In the genomic region with DNA sequence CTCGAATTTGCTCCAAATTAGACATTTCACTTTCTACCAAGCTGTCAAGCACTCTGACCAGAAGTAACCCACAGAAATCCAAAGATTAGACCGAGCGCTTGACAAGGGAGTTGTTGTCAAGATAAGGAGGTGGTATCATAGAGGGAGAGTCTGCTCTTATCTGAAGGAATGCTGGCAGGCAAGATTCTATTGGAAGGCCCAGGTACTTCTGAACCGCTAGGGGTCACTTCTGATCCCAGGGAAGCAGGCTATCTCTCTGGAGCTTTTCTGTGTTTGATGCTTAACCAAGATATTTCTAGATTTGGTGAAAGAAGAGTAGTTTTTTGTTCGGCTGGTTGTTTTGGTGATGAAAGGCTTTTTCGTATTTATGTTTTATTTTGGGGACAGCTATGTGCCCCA, we compare ENCODE assay signal across 17 mouse cellular contexts. TPM values are rescaled to one million over a fixed set of nuclear protein-coding genes. Genes with fewer than 3 reads are reported as not detected.
A peak's percentile ranks its signal among the peaks of the same experiment; 100 is the strongest.
DNase-seq lines count a peak whose midpoint lies in the region; ATAC-seq and TF ChIP-seq lines count a peak whose summit lies in the region.
"Had no signal": no experiment of that assay in that cellular context is flagged by ENCODE, and none has a peak within 500 bp of the region (broad histone marks: within the 10 kb centered on the region; RNA-seq: fewer than 3 reads in every experiment).

No protein-coding gene starts in this region.

- in situ Hi-C loops in Patski (cut with MboI; ENCODE audit: low pct_unique_long_range_greater_than_20kb): loop anchor here (5.0 kb wide), 2 partner anchors 42 to 87 kb away; no protein-coding TSS in a partner anchor

- CTCF ChIA-PET in Patski (lab: Charles Lee): interaction anchor here (1.4 to 3.9 kb wide), 3 partner anchors 10 to 15 kb away, joined by 6 to 22 read pairs (median 21); no protein-coding TSS in a partner anchor

- H3K27me3 ChIP-seq in heart, embryonic 11.5 days (ENCODE audit: control insufficient read depth, insufficient read depth, low read length): no peaks in the 10 kb centered on the region
- no peaks in the 10 kb centered on the region for H3K27me3 ChIP-seq in liver, adult 2 months (ENCODE audit: control insufficient read depth, insufficient read depth, low read length)
- H3K27me3 ChIP-seq in Patski (no peaks in the 10 kb centered on the region), myocyte (ENCODE audit: control insufficient read depth, insufficient read depth, insufficient read length) (no peaks in the 10 kb centered on the region)
- H3K27me3 ChIP-seq: embryonic facial prominence, embryonic 15.5 days; forebrain, embryonic 12.5 days; limb, embryonic 12.5 days; lung, embryonic 15.5 days; midbrain, embryonic 12.5 days had no signal

- peak overlapping the region; percentile 65; the same call in 1 of the 2 replicates for H3K4me2 ChIP-seq in heart, embryonic 11.5 days
- peak overlapping the region; percentile 98 for H3K4me2 ChIP-seq in myocyte (ENCODE audit: low read depth)
- H3K4me2 ChIP-seq: embryonic facial prominence, embryonic 15.5 days; forebrain, embryonic 12.5 days; midbrain, embryonic 12.5 days had no signal

- no peak for ATAC-seq in heart, embryonic 11.5 days (replicated peaks; ENCODE audit: insufficient number of reproducible peaks, low FRiP score, low TSS enrichment)
- no peak for ATAC-seq in Patski
- ATAC-seq: hindbrain, embryonic 16.5 days had no signal

- no peak overlapping the region for H3ac ChIP-seq in myocyte (ENCODE audit: control insufficient read depth, insufficient read length)

- no peak overlapping the region for H3K4me3 ChIP-seq in heart, embryonic 11.5 days (ENCODE audit: low read depth, low read length)
- H3K4me3 ChIP-seq in liver, adult 2 months (ENCODE audit: insufficient read depth, low read depth, low read length): no peak overlapping the region
- H3K4me3 ChIP-seq in myocyte: peak overlapping the region; percentile 32
- no peak overlapping the region for H3K4me3 ChIP-seq in gastrocnemius, adult 2 months
- H3K4me3 ChIP-seq: embryonic facial prominence, embryonic 15.5 days; forebrain, embryonic 12.5 days; left cerebral cortex, adult 2 months; limb, embryonic 12.5 days; lung, embryonic 15.5 days; midbrain, embryonic 12.5 days had no signal

- TF ChIP-seq CTCF in liver, adult 2 months (IDR thresholded peaks at IDR 0.05; ENCODE audit: low read depth, low read length): no peak
- TF ChIP-seq CTCF in Patski (IDR thresholded peaks at IDR 0.05): peak; percentile 50
- no peak for TF ChIP-seq CTCF in gastrocnemius, adult 2 months (IDR thresholded peaks at IDR 0.05)

- H3K9me3 ChIP-seq in heart, embryonic 11.5 days (replicated peaks; ENCODE audit: control insufficient read depth, low read length): no peaks in the 10 kb centered on the region
- H3K9me3 ChIP-seq: embryonic facial prominence, embryonic 15.5 days; forebrain, embryonic 12.5 days; G1E; limb, embryonic 12.5 days; lung, embryonic 15.5 days; midbrain, embryonic 12.5 days had no signal

- DNase-seq in heart, adult 8-10 months (ENCODE audit: low spot score): no peak
- DNase-seq in liver, adult 2 months (ENCODE audit: extremely low read depth, low read depth, low spot score): no peak
- DNase-seq in liver: no peak
- no peak for DNase-seq in Patski (ENCODE audit: low read depth, low spot score)
- no peak for DNase-seq in gastrocnemius, adult 2 months
- DNase-seq: cerebellum, adult 9-11 months had no signal

- POLR2A ChIA-PET in Patski (lab: Charles Lee): no interaction called here

- 0 out of 2 replicates have a peak overlapping the region, but pooled peaks have one; percentile 46 for H3K27ac ChIP-seq in heart, embryonic 11.5 days (ENCODE audit: low read depth, low read length)
- peak overlapping the region; percentile 66 for H3K27ac ChIP-seq in liver, adult 2 months (replicated peaks; ENCODE audit: insufficient read depth, low read depth, low read length)
- H3K27ac ChIP-seq in gastrocnemius, adult 2 months: no peak overlapping the region; the same call in 1 of the 2 replicates
- H3K27ac ChIP-seq: embryonic facial prominence, embryonic 15.5 days; forebrain, embryonic 12.5 days; left cerebral cortex, adult 2 months; midbrain, embryonic 12.5 days had no signal

- 21% methylated on average over 6 of the region's 6 CpGs for WGBS in heart, embryonic 11.5 days (ENCODE audit: insufficient replicate concordance)
- 68% methylated on average over 6 of the region's 6 CpGs for WGBS in liver, adult 2 months

- H3K36me3 ChIP-seq in heart, embryonic 11.5 days (ENCODE audit: control insufficient read depth, insufficient read depth, low read length): no peaks in the 10 kb centered on the region
- H3K36me3 ChIP-seq in liver, adult 2 months (ENCODE audit: control insufficient read depth, insufficient read depth, low read length): no peaks in the 10 kb centered on the region
- H3K36me3 ChIP-seq in myocyte (ENCODE audit: control insufficient read depth, insufficient read depth): peaks cover 26% of the 10 kb centered on the region
- H3K36me3 ChIP-seq: embryonic facial prominence, embryonic 15.5 days; forebrain, embryonic 12.5 days; G1E; limb, embryonic 12.5 days; lung, embryonic 15.5 days; midbrain, embryonic 12.5 days had no signal

- TF ChIP-seq POLR2A in liver, adult 2 months (IDR thresholded peaks at IDR 0.05; ENCODE audit: extremely low read depth, insufficient read depth, low read length): no peak
- TF ChIP-seq POLR2A in myocyte (IDR thresholded peaks at IDR 0.05; ENCODE audit: insufficient read length, low read depth): no peak

- peaks cover 25% of the 10 kb centered on the region for H3K4me1 ChIP-seq in heart, embryonic 11.5 days (ENCODE audit: control insufficient read depth, insufficient read depth, low read length)
- H3K4me1 ChIP-seq in liver, adult 2 months (ENCODE audit: control insufficient read depth, insufficient read depth, low read length): no peaks in the 10 kb centered on the region

- no peak overlapping the region for H3K9ac ChIP-seq in heart, embryonic 11.5 days (ENCODE audit: low read depth, low read length)
- no peak overlapping the region for H3K9ac ChIP-seq in liver, adult 2 months (ENCODE audit: low read depth, low read length)
- H3K9ac ChIP-seq: embryonic facial prominence, embryonic 15.5 days; forebrain, embryonic 12.5 days; limb, embryonic 12.5 days; lung, embryonic 15.5 days; midbrain, embryonic 12.5 days had no signal

- intact Hi-C loops in gastrocnemius, adult 2 months (cut with DNase I): no loop called here

- H3K79me2 ChIP-seq in liver, adult 2 months (ENCODE audit: control insufficient read depth, insufficient read depth, low read length): no peaks in the 10 kb centered on the region
- no peaks in the 10 kb centered on the region for H3K79me2 ChIP-seq in myocyte (ENCODE audit: control insufficient read depth, insufficient read depth)

TF ChIP-seq in myocyte, 11 proteins besides CTCF, POLR2A, EP300 and RAD21:
- TF ChIP-seq MYOG (IDR thresholded peaks at IDR 0.05; ENCODE audit: control insufficient read depth in 1 of 3, insufficient read depth in 1 of 3, insufficient read length in 2 of 3, low read depth in 2 of 3) (no peak), CEBPB (IDR thresholded peaks at IDR 0.05; ENCODE audit: insufficient read depth, poor library complexity, severe bottlenecking) (no peak), MYOD1 (IDR thresholded peaks at IDR 0.05; ENCODE audit: control insufficient read depth in 1 of 3, insufficient read length in 2 of 3, low read depth in 2 of 3) (no peak), USF1 (IDR thresholded peaks at IDR 0.05; ENCODE audit: low read depth) (no peak), REST (IDR thresholded peaks at IDR 0.05; ENCODE audit: insufficient read depth, insufficient read length) (no peak), POLR2AphosphoS2 (IDR thresholded peaks at IDR 0.05; ENCODE audit: insufficient read length, low read depth) (no peak), TCF12 (IDR thresholded peaks at IDR 0.05; ENCODE audit: insufficient read depth, poor library complexity, severe bottlenecking) (no peak), MAX (IDR thresholded peaks at IDR 0.05; ENCODE audit: low read depth) (no peak), SRF (IDR thresholded peaks at IDR 0.05; ENCODE audit: control insufficient read depth, insufficient read length, low read depth) (no peak), TCF3 (IDR thresholded peaks at IDR 0.05; ENCODE audit: insufficient read length, low read depth) (no peak), E2F4 (IDR thresholded peaks at IDR 0.05; ENCODE audit: insufficient read depth) (no peak)

RNA-seq across cellular contexts. Expression of gene Akr1b8, which starts 1.4 kb away (rescaled TPM):
- 19.6 and 22.2 TPM in 2 replicates for polyA plus RNA-seq in heart, embryonic 11.5 days (2014; fragmentation: Nextera tagmentation; extraction: Ambion mirVana)
- total RNA-seq in heart, adult 8-10 months (2022): 1 to 10 TPM; 3.7 to 4.6 (median 3.9) TPM
- total RNA-seq in liver, adult 2 months (2014; rRNA removed): 2.9 and 4.4 TPM in 2 replicates
- polyA plus RNA-seq in liver, adult 2 months (2012; rRNA removed): 0.73 and 1.5 TPM in 2 replicates
- polyA plus RNA-seq in Patski (2021): 125 TPM
- 167 TPM for polyA plus RNA-seq in myocyte (2012; fragmentation: generic; extraction: Trizol)
- 1 to 10 TPM; 1.7 to 1.9 TPM for total RNA-seq in gastrocnemius, adult 2 months (2021)
- total RNA-seq: granulocyte monocyte progenitor cell, adult 5-6 weeks had no signal

RNA-seq across cellular contexts. Expression of gene Akr1b10, which starts 28.7 kb away (rescaled TPM):
- 63.1 and 67.6 TPM in 2 replicates for polyA plus RNA-seq in heart, embryonic 11.5 days (2014; fragmentation: Nextera tagmentation; extraction: Ambion mirVana)
- 10 to 100 TPM; 69.6 to 81.5 (median 73.7) TPM for total RNA-seq in heart, adult 8-10 months (2022)
- 3.8 and 4.4 TPM in 2 replicates for total RNA-seq in liver, adult 2 months (2014; rRNA removed)
- 1.4 and 1.7 TPM in 2 replicates for polyA plus RNA-seq in liver, adult 2 months (2012; rRNA removed)
- polyA plus RNA-seq in Patski (2021): 83.1 TPM
- polyA plus RNA-seq in myocyte (2012; fragmentation: generic; extraction: Trizol): 38.2 TPM
- 10 to 100 TPM; 48.5 to 62.6 TPM for total RNA-seq in gastrocnemius, adult 2 months (2021)

RNA-seq across cellular contexts. Expression of gene Akr1b3, which starts 38.1 kb away (rescaled TPM):
- 205 TPM in 2 replicates for polyA plus RNA-seq in heart, embryonic 11.5 days (2014; fragmentation: Nextera tagmentation; extraction: Ambion mirVana)
- total RNA-seq in heart, adult 8-10 months (2022): 100 to 1,000 TPM; 272 to 373 (median 320) TPM
- 17.5 and 18.3 TPM in 2 replicates for total RNA-seq in liver, adult 2 months (2014; rRNA removed)
- polyA plus RNA-seq in liver, adult 2 months (2012; rRNA removed): 11.6 and 14.0 TPM in 2 replicates
- polyA plus RNA-seq in Patski (2021) (287 TPM), myocyte (2012; fragmentation: generic; extraction: Trizol) (493 TPM)
- 100 to 1,000 TPM; 140 to 194 TPM for total RNA-seq in gastrocnemius, adult 2 months (2021)

RNA-seq across cellular contexts. Expression of gene Akr1b7, which starts 56.8 kb away (rescaled TPM):
- polyA plus RNA-seq in heart, embryonic 11.5 days (2014; fragmentation: Nextera tagmentation; extraction: Ambion mirVana): 0.44 TPM in 1 of 2 replicates, not detected in the other
- under 1 TPM in 1 of 4 experiments, not detected in 3; 0.22 TPM for total RNA-seq in heart, adult 8-10 months (2022)
- total RNA-seq in liver, adult 2 months (2014; rRNA removed): 6.4 and 13.9 TPM in 2 replicates
- 0.27 and 1.1 TPM in 2 replicates for polyA plus RNA-seq in liver, adult 2 months (2012; rRNA removed)
- polyA plus RNA-seq in Patski (2021): 4.6 TPM
- 19.4 TPM for polyA plus RNA-seq in myocyte (2012; fragmentation: generic; extraction: Trizol)
- total RNA-seq in gastrocnemius, adult 2 months (2021): not detected
- total RNA-seq: G1E; granulocyte monocyte progenitor cell, adult 5-6 weeks; left cerebral cortex, adult 2 months had no signal
- polyA plus RNA-seq: embryonic facial prominence, embryonic 15.5 days; forebrain, embryonic 12.5 days; G1E; limb, embryonic 12.5 days; lung, embryonic 15.5 days; midbrain, embryonic 12.5 days had no signal

Comparison
In these comparisons a context has a peak if more than half of its experiments do, and no peak if none do; other contexts are left out.
1. RNA of gene Akr1b10, which starts 28.7 kb away (polyA plus RNA-seq): 83.1 TPM in Patski (single experiment), 63.1 to 67.6 TPM in heart, embryonic 11.5 days and 38.2 TPM in myocyte (single experiment); 1.4 to 1.7 TPM in liver, adult 2 months; every median in the first group is over 10 times any median in the second.
2. RNA of gene Akr1b3, which starts 38.1 kb away (polyA plus RNA-seq): 493 TPM in myocyte (single experiment), 287 TPM in Patski (single experiment) and 205 TPM in heart, embryonic 11.5 days; 11.6 to 14.0 TPM in liver, adult 2 months; every median in the first group is over 10 times any median in the second.